Mouse (Mus musculus) liver, embryonic 14.5 days (tissue): ENCODE results near the gene Zbtb41.

Source experiments
- CTCF ChIP-seq: IDR thresholded peaks from 2 replicates; pipeline ENCODE4 v1.5.1; 2016; ENCODE audit warnings: antibody characterized with exemption, low read depth, control low read depth
- EP300 ChIP-seq: IDR thresholded peaks from 2 replicates; pipeline ENCODE4 v1.6.1; 2016; ENCODE audit warnings: antibody characterized with exemption, low read depth

DNA sequence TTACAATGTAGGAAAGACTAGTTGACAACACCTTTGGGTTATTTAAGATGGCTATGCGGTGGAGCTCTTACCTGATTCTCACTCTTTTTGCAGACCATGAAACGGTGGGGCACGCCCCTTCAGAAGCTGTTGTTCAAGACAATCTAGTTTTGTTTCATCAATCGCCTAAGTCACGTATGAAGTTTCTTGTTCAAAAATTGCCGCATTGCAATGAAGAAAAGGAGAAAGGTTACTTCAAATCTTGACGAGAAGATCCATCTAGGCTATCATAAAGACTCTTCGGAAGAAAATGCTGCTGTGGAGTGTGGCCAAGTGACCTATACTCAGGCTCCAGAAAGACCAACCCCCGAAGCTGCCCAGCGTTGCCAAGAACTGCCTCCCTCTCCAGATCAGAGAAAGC lies 853 bp downstream of the Zbtb41 start:
- no peak for TF ChIP-seq CTCF
- TF ChIP-seq EP300, result no peak
